Mouse (Mus musculus): ENCODE data around the gene C130026I21Rik.
"Not testable (repeated sequence)": the region's sequence is repeated elsewhere in the genome, so short reads cannot be mapped to it uniquely, and the experiment has no call there.

The C130026I21Rik gene

GRCm38 (mm10) chr1:85121841-85122240, 148.5 kb downstream of the C130026I21Rik start:
- DNase-seq (ENCODE audit: low read depth, low spot score) = not testable (repeated sequence)

DNA sequence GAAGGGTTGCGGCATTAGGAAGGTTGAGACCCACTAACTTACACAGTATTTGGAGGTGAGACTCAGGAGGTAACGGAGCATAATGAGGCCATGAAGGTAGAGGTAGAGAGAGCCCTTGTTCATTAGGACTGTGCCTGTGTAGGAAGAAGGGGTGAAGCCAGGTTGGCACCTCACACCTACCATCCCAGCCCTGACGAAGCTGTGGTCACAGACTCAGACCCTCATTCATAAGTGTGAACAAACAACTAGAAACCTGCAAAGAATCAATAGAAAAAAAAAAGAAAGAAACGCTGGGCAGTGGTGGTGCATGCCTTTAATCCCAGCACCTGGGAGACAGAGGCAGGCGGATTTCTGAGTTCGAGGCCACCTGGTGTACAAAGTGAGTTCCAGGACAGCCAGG, 152.0 kb downstream of the C130026I21Rik start:
- DNase-seq (ENCODE audit: low read depth, low spot score) = not testable (repeated sequence)

DNA sequence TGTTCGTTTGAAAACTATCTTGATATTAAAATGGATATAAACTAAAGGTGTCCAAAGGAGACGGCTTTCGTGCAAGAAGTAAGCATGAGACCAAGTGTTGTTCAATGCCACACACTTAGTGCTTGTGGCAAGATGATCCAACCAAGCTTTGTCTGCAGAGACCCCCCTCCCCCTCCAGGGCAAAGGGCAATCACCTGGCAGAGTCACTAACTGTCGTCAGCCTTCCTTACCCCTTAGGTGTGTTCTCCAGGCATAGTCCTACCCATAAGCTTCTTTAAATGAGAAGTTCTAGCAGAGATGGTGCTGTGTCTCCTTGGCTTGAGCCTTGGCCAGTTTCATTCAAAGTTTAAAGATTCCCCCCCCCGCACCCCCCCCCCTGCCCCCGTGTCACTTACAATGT, 152.8 kb downstream of the C130026I21Rik start:
- DNase-seq (ENCODE audit: low read depth, low spot score) = not testable (repeated sequence)

- not testable (repeated sequence) for DNase-seq (ENCODE audit: low read depth, low spot score)
These were observed 155.5 kb downstream of the C130026I21Rik start for GRCm38 (mm10) chr1:85114666-85115402.

DNA sequence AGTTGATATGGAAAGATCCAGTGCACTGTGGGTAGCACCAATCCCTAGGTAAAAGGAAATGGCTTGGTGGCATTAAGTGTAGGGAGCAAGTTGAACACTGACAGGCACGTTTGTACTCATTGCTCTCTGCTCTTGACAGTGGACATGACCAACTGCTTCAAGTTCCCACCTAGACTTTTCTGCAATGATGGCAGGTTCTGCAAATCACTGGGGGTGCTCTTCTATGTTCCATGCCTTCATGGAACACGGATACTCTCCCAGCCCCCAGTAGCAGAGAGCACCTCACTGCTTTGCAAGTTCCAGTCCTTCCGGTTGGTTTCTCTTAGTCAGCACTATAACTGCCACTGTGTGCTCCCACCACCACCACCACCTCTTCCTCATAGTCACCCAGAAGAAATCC, 156.3 kb downstream of the C130026I21Rik start:
- peak; percentile 4 for DNase-seq (ENCODE audit: low read depth, low spot score)

GRCm38 (mm10) chr1:85112889-85113288, 157.5 kb downstream of the C130026I21Rik start:
- DNase-seq (ENCODE audit: low read depth, low spot score) = not testable (repeated sequence)

DNA sequence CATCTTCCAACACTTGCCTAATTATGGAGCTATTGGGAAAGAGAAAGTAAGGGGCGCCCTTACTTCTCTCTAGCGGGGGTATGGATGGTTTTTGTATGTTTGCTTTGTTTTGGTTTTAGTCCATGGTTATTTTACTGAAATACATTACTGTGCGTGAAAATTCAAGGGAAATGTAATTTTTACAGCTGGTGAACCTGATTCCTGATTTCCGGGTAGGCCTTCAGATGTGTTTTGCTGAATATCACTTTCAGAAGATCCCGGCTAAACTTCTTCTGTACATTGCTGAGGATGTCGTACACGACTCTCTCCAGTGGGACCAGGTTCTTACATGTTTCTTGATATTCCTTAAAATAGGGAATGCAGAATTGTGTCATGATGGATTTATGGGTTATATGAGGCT, 158.1 kb downstream of the C130026I21Rik start:
- not testable (repeated sequence) for DNase-seq (ENCODE audit: low read depth, low spot score)

- peak; percentile 34 for DNase-seq (ENCODE audit: low read depth, low spot score)
These were observed 158.8 kb downstream of the C130026I21Rik start for GRCm38 (mm10) chr1:85111572-85111971.

DNA sequence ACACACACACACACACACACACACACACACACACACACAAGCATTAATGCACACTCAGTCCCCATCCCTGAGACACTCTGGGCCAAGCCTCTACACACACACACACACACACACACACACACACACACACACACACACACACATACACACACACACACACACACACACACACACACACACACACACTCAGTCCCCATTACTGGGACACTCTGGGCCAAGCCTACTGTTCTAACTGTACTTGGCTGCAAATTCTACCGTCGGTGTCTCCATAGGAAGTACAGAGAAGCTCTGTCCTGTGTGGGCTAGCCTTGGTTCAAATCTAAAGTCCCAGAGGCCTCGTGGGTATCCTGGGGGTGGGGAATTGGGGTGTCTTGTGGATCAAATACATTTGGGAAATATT, 159.5 kb downstream of the C130026I21Rik start:
- not testable (repeated sequence) for DNase-seq (ENCODE audit: low read depth, low spot score)

DNA sequence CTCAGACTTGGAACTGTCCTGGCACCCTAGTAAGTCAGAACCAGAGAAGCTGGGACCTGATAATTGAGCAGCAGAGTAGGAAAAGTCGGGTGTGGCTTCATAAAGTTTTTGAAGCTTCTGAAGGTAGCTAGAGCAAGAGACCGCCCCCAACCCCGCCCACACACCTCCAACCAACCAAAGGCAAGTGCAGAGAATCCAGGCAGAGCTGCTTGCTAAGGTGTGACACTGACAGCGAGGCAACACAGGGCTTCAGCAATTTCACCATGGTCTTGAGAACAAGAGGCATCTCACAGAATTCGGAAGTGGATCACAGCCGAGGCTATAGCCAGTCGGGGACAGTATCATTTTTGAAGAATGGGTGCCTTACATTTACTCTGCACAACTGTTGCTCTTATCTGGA, 160.6 kb downstream of the C130026I21Rik start, which contains the start of gene A530032D15Rik:
TSS of gene A530032D15Rik (minus strand) at position 101 of the 400 bp plus-strand sequence.
- DNase-seq (ENCODE audit: low read depth, low spot score) = not testable (repeated sequence)

- not testable (repeated sequence) for DNase-seq (ENCODE audit: low read depth, low spot score)
These were observed 164.4 kb downstream of the C130026I21Rik start for GRCm38 (mm10) chr1:85106013-85106412.

DNA sequence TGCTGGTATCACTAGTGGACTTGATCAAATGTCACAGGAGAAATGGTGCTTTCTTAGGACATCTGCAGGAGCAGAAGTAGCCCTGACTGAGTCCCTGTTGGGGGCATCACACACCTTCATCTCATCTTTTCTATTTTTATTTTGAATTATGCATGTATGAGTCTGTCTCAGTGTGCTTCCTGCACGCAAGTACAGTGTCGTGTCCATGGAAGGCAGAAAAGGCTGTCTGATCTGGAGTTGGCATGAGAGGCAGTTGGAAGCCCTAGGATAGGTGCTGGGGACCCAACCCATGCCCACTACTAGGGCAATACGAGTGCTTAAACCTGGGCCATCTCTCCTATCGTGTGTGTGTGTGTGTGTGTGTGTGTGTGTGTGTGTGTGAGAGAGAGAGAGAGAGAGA, 165.0 kb downstream of the C130026I21Rik start:
- not testable (repeated sequence) for DNase-seq (ENCODE audit: low read depth, low spot score)

GRCm38 (mm10) chr1:85101754-85102153, 168.6 kb downstream of the C130026I21Rik start:
- DNase-seq (ENCODE audit: low read depth, low spot score) = not testable (repeated sequence)

GRCm38 (mm10) chr1:85099864-85100263, 170.5 kb downstream of the C130026I21Rik start, which contains the start of gene Gm10553:
Gm10553 (plus strand) TSS chr1:85100164.
- DNase-seq (ENCODE audit: low read depth, low spot score) = not testable (repeated sequence)

GRCm38 (mm10) chr1:85099081-85099480, 171.3 kb downstream of the C130026I21Rik start:
- DNase-seq (ENCODE audit: low read depth, low spot score) = not testable (repeated sequence)

DNA sequence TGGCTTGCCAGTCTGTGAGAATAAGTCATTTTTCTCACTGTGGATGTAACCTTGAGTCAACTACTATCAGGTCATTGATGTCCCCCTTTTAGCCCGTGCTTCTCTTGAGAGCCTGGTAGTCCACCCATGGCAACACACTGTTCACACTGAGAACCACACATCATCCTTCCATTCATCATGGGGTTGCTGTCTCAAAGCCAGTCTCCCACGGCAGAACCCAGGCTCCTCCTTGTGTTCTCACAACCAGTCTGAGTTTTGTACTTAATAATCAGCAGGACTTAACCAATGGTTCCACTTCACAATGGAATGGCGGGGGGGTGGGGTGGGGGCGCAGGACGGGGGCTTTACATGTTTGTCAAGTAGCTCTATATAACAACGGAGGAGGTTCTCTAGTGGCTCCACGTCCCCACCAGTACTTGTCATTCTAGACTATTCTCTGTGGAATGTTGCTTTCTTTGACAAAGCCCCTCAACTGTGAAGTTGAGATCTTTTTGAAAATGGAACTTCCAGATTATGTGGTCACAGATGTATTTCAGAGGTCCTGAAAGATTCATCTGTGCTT, 177.3 kb downstream of the C130026I21Rik start:
- DNase-seq (ENCODE audit: low read depth, low spot score) = not testable (repeated sequence)

GRCm38 (mm10) chr1:85092169-85092568, 178.2 kb downstream of the C130026I21Rik start:
- not testable (repeated sequence) for DNase-seq (ENCODE audit: low read depth, low spot score)

DNA sequence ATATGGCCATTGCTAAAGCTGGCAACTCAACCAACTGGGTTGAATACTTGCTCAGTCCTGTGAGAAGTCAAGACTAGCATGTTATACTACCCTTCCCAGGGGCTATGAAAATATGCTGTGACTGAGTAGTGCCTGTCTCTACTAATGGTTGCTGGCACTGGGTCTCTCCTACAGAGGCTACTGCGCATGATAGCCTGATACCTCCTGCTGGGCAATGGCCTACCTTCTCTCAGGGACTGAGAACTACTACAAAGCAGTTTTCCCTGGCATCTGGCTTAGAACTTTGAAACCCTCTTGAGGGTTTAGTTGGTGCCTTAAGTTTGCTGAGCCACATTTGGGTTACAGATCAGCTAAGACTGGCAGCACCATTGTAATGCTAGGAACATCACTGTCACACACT, 184.2 kb downstream of the C130026I21Rik start:
- not testable (repeated sequence) for DNase-seq (ENCODE audit: low read depth, low spot score)

DNA sequence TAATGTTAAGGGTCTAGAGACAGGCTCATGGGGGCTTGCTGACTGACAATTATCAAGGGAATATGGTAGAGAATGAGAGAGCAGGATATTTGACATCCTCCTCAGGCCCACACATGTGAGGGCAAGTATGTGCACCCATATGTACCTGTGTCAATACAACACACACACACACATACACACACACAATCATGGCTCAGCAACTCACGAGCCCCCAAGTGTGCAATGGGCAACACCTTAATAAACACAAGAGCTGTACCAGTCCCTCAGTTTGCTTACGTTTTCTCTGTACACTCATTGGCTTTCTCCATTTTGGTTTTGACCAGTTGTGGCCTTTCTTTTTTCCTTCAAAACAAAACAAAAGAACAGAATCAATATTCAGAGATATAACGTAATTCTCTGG, 185.6 kb downstream of the C130026I21Rik start:
- not testable (repeated sequence) for DNase-seq (ENCODE audit: low read depth, low spot score)

- DNase-seq (ENCODE audit: low read depth, low spot score) = not testable (repeated sequence)
These were observed 197.3 kb downstream of the C130026I21Rik start for GRCm38 (mm10) chr1:85073099-85073498.

DNA sequence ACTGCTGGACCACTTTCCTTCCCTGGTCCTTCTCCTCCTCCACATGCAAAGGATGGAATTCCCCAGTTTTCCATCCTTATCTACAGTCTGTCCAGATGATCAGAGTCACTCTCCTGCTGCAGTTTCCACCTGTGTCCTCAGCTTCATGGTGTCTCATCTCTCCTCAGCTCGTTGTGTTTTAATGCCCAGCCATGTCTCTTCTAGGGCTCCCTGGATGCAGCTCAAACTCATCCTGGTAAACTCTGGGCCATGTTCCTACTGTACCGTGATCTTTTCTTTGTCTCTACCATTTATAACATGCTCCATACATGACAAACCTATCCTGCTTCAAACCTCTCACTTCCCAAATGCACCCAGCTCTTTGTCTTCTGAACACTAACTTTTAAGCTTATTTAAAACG, 198.7 kb downstream of the C130026I21Rik start:
- DNase-seq (ENCODE audit: low read depth, low spot score) = not testable (repeated sequence)

- not testable (repeated sequence) for DNase-seq (ENCODE audit: low read depth, low spot score)
These were observed 234.6 kb downstream of the C130026I21Rik start for GRCm38 (mm10) chr1:85035801-85036200.

DNA sequence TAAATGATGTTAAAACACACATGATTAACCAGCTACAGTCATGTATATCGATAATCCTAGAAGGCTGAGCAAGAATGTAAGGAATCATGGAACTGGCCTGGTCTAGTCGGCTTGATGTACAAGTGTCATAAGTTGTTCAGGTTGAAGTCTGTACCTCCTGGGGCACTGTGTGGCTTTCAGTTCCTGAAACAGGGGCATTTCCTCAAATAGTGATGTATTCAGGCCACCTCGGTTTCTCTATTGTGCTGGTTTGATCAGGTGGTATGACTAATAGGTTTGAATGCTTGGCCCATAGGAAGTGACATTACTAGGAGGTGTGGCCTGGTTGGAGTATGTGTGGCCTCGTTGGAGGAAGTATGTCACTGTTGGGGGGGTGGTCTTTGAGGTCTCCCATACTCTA, 236.0 kb downstream of the C130026I21Rik start:
- not testable (repeated sequence) for DNase-seq (ENCODE audit: low read depth, low spot score)
